Mouse (Mus musculus) left cerebral cortex, adult 9 months (tissue): ENCODE results near the gene Ush1g.

Experiments
- DNase-seq, 2 experiments: peaks; one replicate each; pipeline ENCODE4 v3.0.0; 2022; ENCODE audit warnings: low spot score in 2 of 2

Ush1g gene

GRCm38 (mm10) chr11:115321906-115322693 is at the start of gene Ush1g:
Ush1g (minus strand) TSS chr11:115322041.
- DNase-seq = peak in 1 of 2 experiments; percentile 30

GRCm38 (mm10) chr11:115371354-115371753 is 49.5 kb upstream of the Ush1g start:
- DNase-seq = no peak

DNA sequence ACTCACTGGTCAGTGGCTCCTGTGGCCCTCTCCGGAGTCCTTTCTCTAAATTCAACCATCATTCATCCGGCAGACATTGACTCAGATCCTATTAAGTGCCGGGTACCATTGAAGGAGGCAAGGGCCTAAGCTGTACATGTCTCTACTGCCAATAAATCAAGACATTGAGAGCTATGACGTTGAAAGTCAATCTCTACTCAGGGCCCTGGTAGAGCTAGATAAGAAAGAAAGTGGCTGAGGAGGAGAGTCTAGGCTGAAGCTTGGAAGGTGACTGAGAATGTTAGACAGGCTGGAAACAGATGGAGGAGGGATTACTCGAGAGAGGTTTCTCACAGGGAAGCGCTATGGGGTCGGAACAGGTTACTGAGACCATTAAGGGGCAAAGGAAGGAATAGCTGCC is 48.5 kb upstream of the Ush1g start:
- DNase-seq = no peak

DNA sequence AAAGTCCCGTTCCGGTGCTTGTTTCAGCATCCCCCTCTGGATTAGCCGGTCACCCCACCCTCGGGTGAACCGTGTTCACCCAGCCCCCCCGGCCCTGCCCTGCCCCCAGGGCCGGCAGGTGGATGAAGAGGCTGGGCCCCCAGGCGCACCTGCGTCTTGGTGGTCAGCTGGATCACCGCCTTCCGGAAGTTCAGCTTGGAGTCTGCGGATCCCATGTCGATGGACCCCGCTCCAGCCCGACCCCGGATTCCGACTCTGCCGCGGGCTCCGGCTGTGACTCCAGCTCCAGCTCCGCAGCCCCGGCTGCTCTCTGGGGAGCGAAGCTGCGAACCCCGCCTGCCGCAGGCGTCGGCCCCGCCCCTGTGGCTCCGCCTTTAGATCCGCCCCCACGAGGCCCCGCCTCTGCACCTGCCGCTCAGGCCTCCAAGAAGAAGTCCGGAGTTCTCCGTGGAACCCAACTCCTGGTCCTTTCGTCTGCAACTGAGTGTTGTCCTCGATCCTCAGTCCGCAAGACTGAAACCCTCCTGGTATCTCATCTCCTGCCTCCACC is 45.6 kb upstream of the Ush1g start, which contains the start of gene Hid1:
Gene Hid1, minus strand, starts transcription at position 362 of the 550 bp plus-strand sequence.
- peak; percentile 48 to 85 for DNase-seq

GRCm38 (mm10) chr11:115366706-115367394 is 45.0 kb upstream of the Ush1g start:
- peak; percentile 44 to 67 for DNase-seq

GRCm38 (mm10) chr11:115366039-115366705 is 44.3 kb upstream of the Ush1g start:
- peak in 1 of 2 experiments; percentile 35 for DNase-seq

GRCm38 (mm10) chr11:115364136-115364535 is 42.3 kb upstream of the Ush1g start:
- no peak for DNase-seq

DNA sequence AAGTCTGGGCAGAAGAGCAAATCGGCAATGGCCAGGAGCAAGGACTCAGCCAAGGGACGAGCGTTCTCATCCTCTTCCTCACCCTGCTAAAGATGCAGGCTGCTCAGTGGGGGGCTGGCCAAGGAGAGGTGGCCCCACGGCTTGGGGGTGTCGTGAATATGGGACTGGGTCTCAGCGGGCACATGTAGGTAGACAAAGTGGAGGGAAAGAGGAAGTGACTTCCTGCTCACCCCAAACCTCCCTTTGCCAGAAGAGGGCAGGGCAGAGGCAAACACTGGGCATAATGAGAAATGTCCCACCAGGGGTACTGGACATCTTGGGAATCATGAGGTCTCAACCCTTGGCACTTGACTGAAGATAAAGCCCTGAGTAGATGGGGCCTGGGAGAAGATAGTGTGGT is 37.9 kb upstream of the Ush1g start:
- no peak for DNase-seq

DNA sequence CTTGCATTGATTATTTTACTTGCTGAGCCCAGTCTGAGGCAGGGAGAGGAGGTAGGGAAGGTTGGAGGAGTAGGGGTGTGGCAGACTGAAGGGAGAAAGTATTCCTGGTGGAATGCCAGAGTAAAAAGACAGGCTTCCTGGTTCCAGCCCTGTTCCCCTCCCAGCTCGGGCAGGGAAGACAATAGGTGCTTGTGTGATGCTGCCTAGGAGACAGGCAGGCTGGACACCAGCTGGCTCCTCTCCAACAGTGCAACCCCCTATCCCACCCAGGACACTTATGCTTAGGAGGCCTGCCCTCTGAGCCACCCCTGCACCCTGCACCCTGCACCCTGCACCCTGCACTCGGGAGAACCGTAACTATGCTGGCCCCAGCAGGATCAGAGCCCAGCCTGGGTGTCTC is 37.5 kb upstream of the Ush1g start:
- DNase-seq = no peak

- peak in 1 of 2 experiments; percentile 79 for DNase-seq
Observed at GRCm38 (mm10) chr11:115358468-115358867, 36.6 kb upstream of the Ush1g start.

DNA sequence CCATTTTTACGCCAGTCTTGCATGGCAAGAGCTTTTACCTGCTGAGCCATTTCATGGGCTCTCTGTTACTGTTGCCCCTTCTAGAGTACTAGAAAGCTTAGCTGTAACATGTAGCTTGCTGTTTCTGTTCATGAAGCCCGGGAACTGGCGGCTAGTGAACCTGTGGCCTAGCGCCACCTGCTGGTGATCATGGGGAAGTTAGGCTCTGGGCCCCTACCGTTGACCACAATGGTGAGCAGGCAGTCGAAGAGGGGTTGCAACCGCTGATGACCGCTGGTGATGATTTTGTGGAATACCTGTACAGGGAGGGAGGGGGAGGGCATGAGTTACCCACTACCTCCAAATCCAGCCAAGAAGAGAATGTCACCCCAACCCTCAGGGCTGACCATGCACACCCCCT is 32.3 kb upstream of the Ush1g start:
- peak in 1 of 2 experiments; percentile 47 for DNase-seq

- DNase-seq = no peak
Observed at GRCm38 (mm10) chr11:115353375-115353774, 31.5 kb upstream of the Ush1g start.

DNA sequence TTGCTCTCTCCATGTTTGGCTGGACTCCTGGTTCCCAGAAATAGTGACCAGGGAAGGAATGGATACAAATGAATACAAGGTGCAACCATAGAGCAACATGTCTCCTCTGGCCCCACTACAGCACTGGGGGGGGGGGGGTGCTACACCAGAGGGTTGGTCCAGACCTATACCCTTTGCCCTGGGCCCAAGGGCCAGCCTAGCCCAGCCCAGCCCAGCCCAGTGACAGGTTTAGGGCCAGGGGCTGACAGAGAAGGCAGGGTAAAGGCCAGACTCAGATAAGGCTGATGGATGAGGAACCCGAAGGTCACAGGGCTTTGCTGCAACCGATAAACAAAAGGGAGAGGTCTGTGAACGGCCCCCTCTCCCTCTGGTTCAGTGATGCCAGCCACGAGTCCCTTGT is 28.1 kb upstream of the Ush1g start:
- no peak for DNase-seq

GRCm38 (mm10) chr11:115348681-115349248 is 26.9 kb upstream of the Ush1g start:
- no peak for DNase-seq

- no peak for DNase-seq
Observed at GRCm38 (mm10) chr11:115345515-115345914, 23.7 kb upstream of the Ush1g start.

DNA sequence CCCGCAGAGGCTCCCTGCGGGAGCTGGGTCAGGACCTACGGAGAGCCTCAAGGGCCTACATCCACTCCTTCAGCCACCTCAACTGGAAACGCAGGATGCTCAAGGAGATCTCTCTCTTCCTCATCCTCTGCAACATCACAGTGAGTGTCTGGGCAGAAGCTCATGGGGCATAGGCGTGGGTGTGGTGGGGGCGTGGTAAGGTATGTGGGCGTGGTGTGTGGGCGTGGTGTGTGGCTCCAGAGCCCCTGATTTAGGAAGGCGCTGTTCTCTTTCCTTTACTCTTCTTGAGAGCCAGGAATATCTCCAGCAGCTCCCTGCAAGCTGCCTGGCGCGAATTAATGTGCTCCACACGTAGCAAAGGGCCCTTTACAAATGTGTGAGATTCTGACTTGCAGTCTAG is 23.1 kb upstream of the Ush1g start:
- peak in 1 of 2 experiments; percentile 21 for DNase-seq

- DNase-seq = no peak
Observed at GRCm38 (mm10) chr11:115341866-115342265, 20.0 kb upstream of the Ush1g start.

DNA sequence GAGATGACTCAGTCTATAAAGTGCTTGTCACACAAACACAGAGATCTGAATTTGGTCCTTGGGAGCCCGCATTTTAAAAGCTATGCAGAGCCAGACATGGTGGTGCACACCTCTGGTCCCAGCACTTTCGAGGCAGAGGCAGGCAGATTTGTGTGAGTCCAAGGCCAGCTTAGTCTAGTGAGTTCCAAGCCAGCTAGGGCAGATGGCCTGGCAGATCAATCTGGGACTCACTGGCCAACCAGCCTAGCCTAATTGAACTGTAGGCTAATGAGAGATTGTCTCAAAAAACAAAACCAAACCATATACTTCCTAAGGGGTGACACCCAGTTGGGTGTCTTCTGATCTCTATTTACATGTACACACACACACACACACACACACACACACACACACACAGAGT is 19.4 kb upstream of the Ush1g start:
- DNase-seq = no peak

DNA sequence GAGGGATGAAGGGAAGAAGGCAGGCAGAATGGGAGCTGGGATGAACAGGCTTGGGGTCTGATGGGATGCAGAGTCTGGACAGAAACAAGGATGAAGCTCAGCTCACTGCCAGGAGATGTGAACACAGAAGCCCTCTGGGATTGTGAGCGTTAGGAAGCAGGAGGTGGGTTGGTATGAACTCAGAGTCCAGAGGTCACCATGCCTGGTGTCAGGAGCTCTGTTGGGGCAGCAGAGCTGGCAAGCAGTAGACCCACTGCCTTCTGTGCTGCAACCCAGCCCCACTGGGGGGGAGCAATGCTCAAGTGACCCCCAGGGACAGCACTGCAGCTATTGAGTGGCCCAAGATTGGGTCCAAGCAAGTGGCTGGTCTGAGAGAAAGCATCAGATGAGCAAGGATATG is 16.0 kb upstream of the Ush1g start:
- no peak for DNase-seq

DNA sequence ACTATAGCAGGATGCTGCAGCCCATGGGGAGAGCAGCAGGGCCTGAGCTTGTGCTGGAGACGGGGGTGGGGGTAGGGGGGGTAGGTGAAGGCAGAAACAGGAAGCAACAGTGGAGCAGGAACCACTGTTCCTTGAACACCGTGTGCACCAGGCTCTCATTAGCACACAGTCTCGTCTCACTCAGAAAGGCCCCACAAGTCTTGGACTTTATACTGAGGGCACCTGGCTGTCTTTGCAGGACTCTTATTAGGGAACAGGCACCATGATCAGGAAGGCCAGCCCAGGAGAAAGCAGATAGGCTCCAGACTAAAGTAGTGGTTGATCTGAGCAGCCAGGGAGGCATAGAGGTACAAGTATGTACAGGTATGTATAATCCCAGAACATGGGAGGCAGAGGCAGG is 15.5 kb upstream of the Ush1g start:
- DNase-seq = no peak

GRCm38 (mm10) chr11:115336115-115336514 is 14.3 kb upstream of the Ush1g start:
- DNase-seq = no peak

DNA sequence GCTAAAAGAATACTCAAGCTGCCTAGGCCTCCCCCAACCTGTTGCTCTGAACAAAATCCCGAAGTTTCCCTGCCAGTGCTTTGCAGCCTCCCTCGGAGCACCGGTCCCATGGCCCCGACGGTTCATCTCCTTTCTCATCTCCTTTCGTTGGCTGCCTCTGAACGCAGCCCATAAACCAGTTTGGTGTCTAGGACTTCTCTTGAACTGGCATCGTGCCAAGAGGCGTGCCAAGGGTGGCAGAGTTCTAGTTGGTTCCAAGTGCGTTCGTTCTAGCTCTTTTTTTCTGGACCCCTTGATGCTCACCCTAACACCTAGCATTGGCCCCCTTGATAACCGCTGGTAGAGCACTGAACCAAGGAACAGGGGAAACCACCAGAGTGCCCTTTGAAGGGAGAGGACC is 13.4 kb upstream of the Ush1g start:
- no peak for DNase-seq
